Mouse (Mus musculus) spleen, postnatal 10 days (tissue): Measurements from ENCODE around the gene Defa23.
"Not testable (repeated sequence)": the region's sequence is repeated elsewhere in the genome, so short reads cannot be mapped to it uniquely, and the experiment has no call there.

ENCODE experiments used
- DNase-seq, 2 experiments: peaks; one replicate each; pipeline ENCODE4 v3.0.0; 2021 to 2022; ENCODE audit warnings: low spot score in 2 of 2

Defa23 gene

DNA sequence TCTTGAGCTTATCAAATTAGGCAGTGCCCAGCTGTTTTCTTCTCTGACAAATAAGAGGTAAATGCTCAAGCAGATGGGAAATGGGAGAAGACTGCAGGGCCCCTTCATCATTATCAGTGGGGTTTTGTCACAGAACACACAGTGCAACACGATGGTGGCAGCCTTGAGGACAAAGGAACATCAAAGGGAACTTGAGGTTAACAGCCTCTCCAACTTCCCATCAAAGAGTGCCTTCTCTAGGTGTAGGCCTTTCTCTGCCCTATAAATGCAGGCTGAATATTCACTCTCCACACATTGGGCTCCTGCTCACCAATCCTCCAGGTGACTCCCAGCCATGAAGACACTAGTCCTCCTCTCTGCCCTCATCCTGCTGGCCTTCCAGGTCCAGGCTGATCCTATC lies at the start of gene Defa23:
Gene Defa23 (plus strand): TSS at position 301 of the 400 bp plus-strand sequence.
- not testable (repeated sequence) for DNase-seq

GRCm38 (mm10) chr8:21006801-21007200 lies 48.0 kb upstream of the Defa23 start:
- DNase-seq: no peak

DNA sequence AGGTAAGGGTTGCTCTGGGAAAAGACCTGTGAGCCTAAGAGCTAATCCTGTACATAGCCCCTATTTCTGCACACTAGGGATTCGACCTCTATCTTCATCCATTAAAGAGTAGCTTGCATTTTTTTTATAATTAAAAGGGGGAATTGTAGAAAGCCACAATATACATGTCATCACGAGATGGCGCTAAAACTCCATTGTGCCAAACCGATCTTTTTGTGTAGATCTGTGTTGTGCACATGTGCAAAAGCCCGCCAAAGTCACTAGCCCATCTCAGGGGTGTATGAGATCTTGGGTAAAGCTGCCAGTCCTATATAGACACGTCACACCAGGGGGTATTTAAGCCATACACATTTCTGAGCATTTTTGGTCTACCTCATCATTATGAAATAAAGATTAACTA lies 46.3 kb upstream of the Defa23 start:
- DNase-seq: not testable (repeated sequence)

DNA sequence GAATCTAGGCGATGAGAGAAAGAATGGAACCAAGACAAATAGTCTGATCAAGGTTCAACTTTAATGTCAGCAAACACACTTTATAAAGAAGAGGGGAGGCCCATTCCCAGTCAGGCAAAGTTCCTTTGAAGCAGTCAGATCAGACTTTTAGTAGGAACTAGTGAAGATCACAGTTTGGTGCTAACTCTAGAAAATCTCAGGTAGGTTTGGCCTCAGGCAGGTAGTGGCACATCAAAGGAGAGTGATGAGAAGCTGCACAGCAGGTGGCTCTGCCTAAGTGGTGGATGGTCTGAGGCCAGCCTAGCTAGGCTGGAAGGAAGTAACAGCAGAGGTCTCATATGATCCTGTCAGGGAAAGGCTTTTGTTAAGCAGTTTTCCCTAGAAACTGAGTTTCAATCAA lies 44.3 kb upstream of the Defa23 start:
- DNase-seq: not testable (repeated sequence)

DNA sequence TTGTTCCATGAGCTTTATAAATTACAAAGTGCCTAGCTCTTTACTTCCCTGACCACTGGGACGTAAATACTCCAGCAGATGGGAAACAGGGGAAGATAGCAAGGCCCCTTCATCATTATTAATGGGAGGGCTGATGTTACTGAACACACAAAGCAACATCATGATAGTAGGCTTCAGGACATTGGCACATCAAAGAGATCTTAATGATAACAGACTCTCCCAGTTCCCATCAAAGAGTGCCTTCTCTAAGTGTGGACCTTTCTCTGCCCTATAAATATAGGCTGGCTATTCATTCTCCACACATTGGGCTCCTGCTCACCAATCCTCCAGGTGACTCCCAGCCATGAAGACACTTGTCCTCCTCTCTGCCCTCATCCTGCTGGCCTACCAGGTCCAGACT lies 29.6 kb upstream of the Defa23 start, which contains the start of gene Defa21:
Gene Defa21 (plus strand): TSS at position 301 of the 400 bp plus-strand sequence.
- not testable (repeated sequence) for DNase-seq

GRCm38 (mm10) chr8:21064738-21065137 lies 9.9 kb downstream of the Defa23 start, which contains the start of gene Defa35:
Gene Defa35, plus strand, starts transcription at chr8:21065038.
- not testable (repeated sequence) for DNase-seq

DNA sequence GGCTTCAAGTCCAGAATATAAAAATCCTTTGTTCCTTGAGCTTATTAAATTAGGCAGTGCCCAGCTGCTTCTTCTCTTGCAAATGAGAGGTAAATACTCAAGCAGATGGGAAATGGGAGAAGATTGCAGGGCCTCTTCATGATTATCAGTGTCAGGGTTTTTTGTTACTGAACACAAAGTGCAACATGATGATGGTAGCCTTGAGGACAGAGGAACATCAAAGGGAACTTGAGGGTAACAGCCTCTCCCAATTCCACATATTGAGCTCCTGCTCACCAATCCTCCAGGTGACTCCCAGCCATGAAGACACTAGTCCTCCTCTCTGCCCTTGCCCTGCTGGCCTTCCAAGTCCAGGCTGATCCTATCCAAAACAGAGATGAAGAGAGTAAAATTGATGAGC lies 29.3 kb downstream of the Defa23 start, which contains the start of gene Defa25:
Gene Defa25 (plus strand): TSS at position 301 of the 400 bp plus-strand sequence.
- DNase-seq: not testable (repeated sequence)

DNA sequence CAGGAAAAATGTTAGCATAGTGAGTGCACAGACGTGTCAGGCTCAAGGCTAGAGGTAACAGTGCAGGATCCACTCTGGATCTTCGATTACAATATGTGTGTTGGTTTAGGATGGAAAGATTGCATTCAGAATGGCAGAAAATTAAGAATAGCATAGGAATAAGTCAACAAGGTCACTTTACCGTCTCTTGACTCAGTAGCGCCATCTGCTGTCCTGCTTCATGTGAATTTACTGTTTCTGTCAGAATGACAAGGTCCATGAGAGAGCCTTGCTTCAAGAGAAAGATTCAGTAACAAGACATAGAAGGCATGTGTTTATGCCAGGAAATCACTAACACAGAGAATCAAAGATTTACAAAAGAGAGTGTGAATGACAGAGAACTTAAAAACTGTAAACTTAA lies 38.3 kb downstream of the Defa23 start:
- no peak for DNase-seq

DNA sequence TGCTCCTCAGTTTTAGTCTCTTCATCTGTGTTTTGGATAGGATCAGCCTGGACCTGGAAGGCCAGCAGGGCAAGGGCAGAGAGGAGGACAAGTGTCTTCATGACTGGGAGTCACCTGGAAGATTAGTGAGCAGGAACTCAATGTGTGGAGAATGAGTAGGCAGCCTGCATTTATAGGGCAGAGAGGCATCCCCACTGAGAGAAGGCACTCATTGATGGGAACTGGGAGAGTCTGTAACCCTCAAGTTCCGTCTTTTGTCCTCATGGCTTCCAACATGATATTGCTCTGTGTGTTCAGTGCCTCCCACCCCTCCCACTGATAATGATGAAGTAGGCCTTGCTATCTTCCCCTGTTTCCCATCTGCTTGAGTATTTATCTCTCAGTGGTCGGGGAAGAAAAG lies 41.1 kb downstream of the Defa23 start, which contains the start of gene Gm14851:
Gene Gm14851 (minus strand): TSS at position 101 of the 400 bp plus-strand sequence.
- DNase-seq: not testable (repeated sequence)
